Mouse (Mus musculus): ENCODE measurements at regions not wholly inside any gene's neighbourhood (a gene's known extent, or its start where the extent isn't known, plus 50 kb on each side); places are given as distances from the start of the nearest gene placed in this dataset.
A peak's percentile ranks its signal among the peaks of the same experiment; 100 is the strongest.
"Not testable (repeated sequence)": the region's sequence is repeated elsewhere in the genome, so short reads cannot be mapped to it uniquely, and the experiment has no call there.

GRCm38 (mm10) chr17:14116223-14116622, 56.9 kb upstream of the Gm7358 start:
- DNase-seq (ENCODE audit: low spot score) (no peak), ATAC-seq (no peak)
- Histone ChIP-seq H3K9me3 (replicated peaks; ENCODE audit: control insufficient read depth, low read length) (no peaks in the 10 kb centered on the region), H3K4me2 (ENCODE audit: low read length) (no peak overlapping the region), H3K36me3 (ENCODE audit: control insufficient read depth, insufficient read depth, low read length) (no peaks in the 10 kb centered on the region), H3K9ac (ENCODE audit: low read length) (no peak overlapping the region), H3K4me1 (ENCODE audit: control insufficient read depth, insufficient read depth, low read length) (no peaks in the 10 kb centered on the region), H3K27me3 (replicated peaks; ENCODE audit: control insufficient read depth, insufficient read depth, low read length) (no peaks in the 10 kb centered on the region), H3K4me3 (ENCODE audit: low read depth, low read length) (no peak overlapping the region), H3K27ac (ENCODE audit: low read depth, low read length) (no peak overlapping the region)
- 68% methylated on average over 2 of the region's 2 CpGs for WGBS

GRCm38 (mm10) chr17:14114856-14115255, 55.5 kb upstream of the Gm7358 start:
- Histone ChIP-seq H3K4me1 (ENCODE audit: control insufficient read depth, insufficient read depth, low read length) (no peaks in the 10 kb centered on the region), H3K27me3 (replicated peaks; ENCODE audit: control insufficient read depth, insufficient read depth, low read length) (no peaks in the 10 kb centered on the region), H3K4me3 (ENCODE audit: low read depth, low read length) (no peak overlapping the region), H3K4me2 (ENCODE audit: low read length) (no peak overlapping the region), H3K27ac (ENCODE audit: low read depth, low read length) (no peak overlapping the region), H3K9me3 (replicated peaks; ENCODE audit: control insufficient read depth, low read length) (no peaks in the 10 kb centered on the region), H3K36me3 (ENCODE audit: control insufficient read depth, insufficient read depth, low read length) (no peaks in the 10 kb centered on the region), H3K9ac (ENCODE audit: low read length) (no peak overlapping the region)
- ATAC-seq, result no peak
- DNase-seq (ENCODE audit: low spot score), result no peak
- 73% methylated on average over 2 of the region's 2 CpGs for WGBS

- H3K27me3 ChIP-seq (replicated peaks; ENCODE audit: control insufficient read depth, insufficient read depth, low read length); H3K27ac ChIP-seq (ENCODE audit: low read depth, low read length); H3K4me3 ChIP-seq (ENCODE audit: low read depth, low read length); H3K4me1 ChIP-seq (ENCODE audit: control insufficient read depth, insufficient read depth, low read length); ATAC-seq; H3K9me3 ChIP-seq (replicated peaks; ENCODE audit: control insufficient read depth, low read length); H3K36me3 ChIP-seq (ENCODE audit: control insufficient read depth, insufficient read depth, low read length); H3K4me2 ChIP-seq (ENCODE audit: low read length); H3K9ac ChIP-seq (ENCODE audit: low read length): not testable (repeated sequence)
- DNase-seq (ENCODE audit: low spot score), result peak; percentile 56
- WGBS, result 14% methylated on average over 1 of the region's 1 CpGs
Observed at GRCm38 (mm10) chr17:14111692-14112091, 52.4 kb upstream of the Gm7358 start.

All from forebrain, embryonic 14.5 days (tissue).